Mouse (Mus musculus) olfactory bulb, adult 2 months (tissue): ENCODE measurements around the gene Gatad2a.

Source experiments
- CTCF ChIP-seq: fragments of 200-500 bp; IDR thresholded peaks from 2 replicates; pipeline ENCODE4 v1.5.1; 2012; ENCODE audit warnings: low read depth, mild to moderate bottlenecking, low read length, moderate library complexity; ENCODE audit not compliant: insufficient read depth
- POLR2A ChIP-seq: fragments of 200-500 bp; IDR thresholded peaks from 2 replicates; pipeline ENCODE4 v1.6.1; 2012; ENCODE audit warnings: mild to moderate bottlenecking, low read depth, low read length, moderate library complexity; ENCODE audit not compliant: insufficient read depth

DNA sequence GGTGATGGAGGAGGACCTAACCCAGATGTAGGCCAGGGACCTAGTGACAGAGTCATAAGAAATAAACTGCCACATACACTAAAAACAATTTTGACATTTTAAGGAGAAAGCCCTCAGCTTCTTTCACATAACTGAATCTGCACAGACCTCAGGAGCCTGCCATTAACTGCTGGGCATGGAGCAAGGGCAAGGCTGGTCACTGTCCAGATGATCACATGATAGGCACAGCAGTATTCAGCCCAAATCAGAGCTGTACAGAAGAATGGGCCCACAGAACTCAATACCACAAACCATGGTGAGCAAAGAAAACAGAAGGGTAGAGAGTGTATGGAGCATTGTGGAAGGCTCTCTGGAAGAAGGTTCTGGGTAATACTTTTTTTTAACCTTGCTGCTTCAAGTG lies 69.3 kb downstream of the Gatad2a start:
- TF ChIP-seq POLR2A (no peak), CTCF (no peak)
